Mouse (Mus musculus) CH12.LX (cell line): ENCODE measurements at regions not wholly inside any gene's neighbourhood (a gene's known extent, or its start where the extent isn't known, plus 50 kb on each side); places are given as distances from the start of the nearest gene placed in this dataset.

Experiments used
- DNase-seq: peaks from one replicate; pipeline ENCODE4 v3.0.0-alpha.2; 2013; ENCODE audit errors: extremely low read depth
- H3K27ac ChIP-seq: 2 replicates; pipeline ENCODE4 v1.5.1; 2012; ENCODE audit warnings: low read depth, mild to moderate bottlenecking, control low read depth, moderate library complexity; ENCODE audit not compliant: insufficient read depth
- H3K27me3 ChIP-seq: replicated peaks from 2 replicates; pipeline ENCODE3; 2012; ENCODE audit warnings: inconsistent platforms
- H3K36me3 ChIP-seq, 2 experiments: replicated peaks in 1 of 2; 2 replicates each; pipeline versions ENCODE3 to v1.6.1; 2012; ENCODE audit warnings: inconsistent platforms in 1 of 2, low read length in 1 of 2, mild to moderate bottlenecking in 1 of 2, mixed read lengths in 1 of 2, moderate library complexity in 1 of 2; ENCODE audit not compliant: control insufficient read depth in 1 of 2, insufficient read depth in 1 of 2
- H3K4me1 ChIP-seq, 2 experiments: 2 replicates each; pipeline ENCODE4 v1.6.1; 2012; ENCODE audit warnings: inconsistent platforms in 1 of 2, moderate library complexity in 1 of 2; ENCODE audit not compliant: insufficient read depth in 2 of 2, control insufficient read depth in 1 of 2
- H3K4me2 ChIP-seq: 2 replicates; pipeline ENCODE4 v1.6.1; 2012; ENCODE audit warnings: low read depth, mild to moderate bottlenecking, control low read depth; ENCODE audit not compliant: poor library complexity, insufficient read depth, severe bottlenecking
- H3K4me3 ChIP-seq, 3 experiments: fragments of 150-350 bp in 1 of 3; sonication (generic) in 1 of 3; replicated peaks in 1 of 3; 2 replicates each; pipeline versions ENCODE3 to v1.5.1; 2011 to 2012; ENCODE audit warnings: low read depth in 2 of 3, low read length in 2 of 3, mild to moderate bottlenecking in 2 of 3, moderate library complexity in 2 of 3, control low read depth in 1 of 3, improper control_type of control experiment in 1 of 3, inconsistent platforms in 1 of 3, mixed read lengths in 1 of 3; ENCODE audit not compliant: poor library complexity in 1 of 3
- H3K79me2 ChIP-seq: replicated peaks from 2 replicates; pipeline ENCODE4 v1.6.1; 2012; ENCODE audit warnings: mild to moderate bottlenecking, moderate library complexity; ENCODE audit not compliant: control insufficient read depth, poor library complexity, insufficient read depth, severe bottlenecking; ENCODE audit errors: extremely low read depth
- H3K9ac ChIP-seq: 2 replicates; pipeline ENCODE4 v1.6.1; 2012; ENCODE audit warnings: low read depth, mild to moderate bottlenecking, control low read depth, moderate library complexity; ENCODE audit not compliant: insufficient read depth
- H3K9me3 ChIP-seq: replicated peaks from 2 replicates; pipeline ENCODE3; 2012; ENCODE audit warnings: low read length, inconsistent platforms, mixed read lengths
- CHD2 ChIP-seq: IDR thresholded peaks from 2 replicates; pipeline ENCODE4 v1.6.1; 2011; ENCODE audit warnings: low read length, improper control_type of control experiment
- E2F4 ChIP-seq: IDR thresholded peaks from 2 replicates; pipeline ENCODE4 v1.6.1; 2011; ENCODE audit warnings: low read depth, low read length, improper control_type of control experiment; ENCODE audit not compliant: insufficient replicate concordance
- ELF1 ChIP-seq: IDR thresholded peaks from 2 replicates; pipeline ENCODE4 v1.6.1; 2014; ENCODE audit warnings: low read depth, mild to moderate bottlenecking, inconsistent platforms, low read length, improper control_type of control experiment
- EP300 ChIP-seq: IDR thresholded peaks from 2 replicates; pipeline ENCODE4 v1.6.1; 2011; ENCODE audit warnings: low read length, improper control_type of control experiment
- HCFC1 ChIP-seq: IDR thresholded peaks from 2 replicates; pipeline ENCODE4 v1.6.1; 2012; ENCODE audit warnings: low read depth, mild to moderate bottlenecking, inconsistent platforms, low read length, improper control_type of control experiment
- IRF4 ChIP-seq: IDR thresholded peaks from 2 replicates; pipeline ENCODE4 v1.6.1; 2014; ENCODE audit warnings: low read depth, mild to moderate bottlenecking, inconsistent platforms, low read length, improper control_type of control experiment
- JUN ChIP-seq: IDR thresholded peaks from 2 replicates; pipeline ENCODE4 v1.6.1; 2011; ENCODE audit warnings: low read depth, mild to moderate bottlenecking, low read length, improper control_type of control experiment, moderate library complexity; ENCODE audit not compliant: insufficient read depth
- JUND ChIP-seq: conservative IDR thresholded peaks from 2 replicates; pipeline ENCODE4 v1.6.1; 2011; ENCODE audit warnings: low read depth, low read length, improper control_type of control experiment
- KAT2A ChIP-seq: IDR thresholded peaks from 2 replicates; pipeline ENCODE4 v1.6.1; 2012; ENCODE audit warnings: low read length, improper control_type of control experiment, inconsistent platforms; ENCODE audit not compliant: insufficient replicate concordance
- MAZ ChIP-seq: IDR thresholded peaks from 2 replicates; pipeline ENCODE4 v1.6.1; 2012; ENCODE audit warnings: low read depth, mild to moderate bottlenecking, inconsistent platforms, low read length, improper control_type of control experiment, moderate library complexity
- NRF1 ChIP-seq: IDR thresholded peaks from 2 replicates; pipeline ENCODE4 v1.6.1; 2014; ENCODE audit warnings: low read depth, mild to moderate bottlenecking, inconsistent platforms, low read length, improper control_type of control experiment, moderate library complexity
- POLR2AphosphoS2 ChIP-seq: IDR thresholded peaks from 2 replicates; pipeline ENCODE4 v1.6.1; 2011; ENCODE audit warnings: low read depth, low read length, improper control_type of control experiment
- RAD21 ChIP-seq: IDR thresholded peaks from 2 replicates; pipeline ENCODE4 v1.6.1; 2011; ENCODE audit warnings: low read depth, mild to moderate bottlenecking, low read length, improper control_type of control experiment, moderate library complexity
- RCOR1 ChIP-seq: conservative IDR thresholded peaks from 2 replicates; pipeline ENCODE4 v1.6.1; 2012; ENCODE audit warnings: low read depth, mild to moderate bottlenecking, inconsistent platforms, low read length, improper control_type of control experiment
- TBP ChIP-seq: conservative IDR thresholded peaks from 2 replicates; pipeline ENCODE4 v1.6.1; 2011; ENCODE audit warnings: low read depth, low read length, improper control_type of control experiment
- TCF12 ChIP-seq: IDR thresholded peaks from 2 replicates; pipeline ENCODE4 v1.6.1; 2014; ENCODE audit warnings: low read depth, mild to moderate bottlenecking, inconsistent platforms, low read length, improper control_type of control experiment
- ZC3H11A ChIP-seq: IDR thresholded peaks from 2 replicates; pipeline ENCODE4 v1.6.1; 2012; ENCODE audit warnings: low read depth, mild to moderate bottlenecking, inconsistent platforms, low read length, improper control_type of control experiment
- ZMIZ1 ChIP-seq: IDR thresholded peaks from 2 replicates; pipeline ENCODE4 v1.6.1; 2012; ENCODE audit warnings: low read depth, mild to moderate bottlenecking, inconsistent platforms, low read length, improper control_type of control experiment
- ZNF384 ChIP-seq: IDR thresholded peaks from 2 replicates; pipeline ENCODE4 v1.6.1; 2012; ENCODE audit warnings: low read depth, low read length, improper control_type of control experiment, inconsistent platforms
- dilution Hi-C: fragments of 300-500 bp; cut with MboI; formaldehyde crosslinking; loops from 2 replicates; pipeline ENCODE4 v1.14.3; 2020; ENCODE audit warnings: low sequenced_read_pairs; ENCODE audit not compliant: extremely low pct_unique_long_range_greater_than_20kb, extremely low pct_ligation_motif_present
- in situ Hi-C: fragments of 300-500 bp; cut with MboI; formaldehyde crosslinking; loops from 3 replicates; pipeline ENCODE4 v1.14.3; 2019; ENCODE audit warnings: low sequenced_read_pairs, low pct_ligation_motif_present, low pct_unique_long_range_greater_than_20kb, mixed read lengths

GRCm38 (mm10) chr2:115095351-115095750 is 440.6 kb upstream of the Dph6 start:
- Histone ChIP-seq H3K4me2 (no peak overlapping the region), H3K79me2 (no peaks in the 10 kb centered on the region), H3K4me1 (no peaks in the 10 kb centered on the region), H3K9ac (no peak overlapping the region), H3K27ac (no peak overlapping the region), H3K4me3 (no peak overlapping the region), H3K36me3 (no peaks in the 10 kb centered on the region), H3K9me3 (no peaks in the 10 kb centered on the region), H3K27me3 (no peaks in the 10 kb centered on the region)
- dilution Hi-C loops (no loop called here), in situ Hi-C loops (no loop called here)
- no peak for TF ChIP-seq ZC3H11A
- DNase-seq = no peak

- Histone ChIP-seq H3K79me2 (no peaks in the 10 kb centered on the region), H3K36me3 (no peaks in the 10 kb centered on the region), H3K4me2 (no peak overlapping the region), H3K27ac (no peak overlapping the region), H3K4me3 (no peak overlapping the region), H3K27me3 (no peaks in the 10 kb centered on the region), H3K4me1 (no peaks in the 10 kb centered on the region), H3K9ac (no peak overlapping the region), H3K9me3 (no peaks in the 10 kb centered on the region)
- DNase-seq = no peak
- in situ Hi-C loops = no loop called here
- dilution Hi-C loops = no loop called here
- no peak for TF ChIP-seq POLR2AphosphoS2
- TF ChIP-seq HCFC1 = no peak
- no peak for TF ChIP-seq ZNF384
- TF ChIP-seq EP300 = no peak
- no peak for TF ChIP-seq JUND
- TF ChIP-seq TCF12 = no peak
- TF ChIP-seq NRF1 = no peak
Measured at GRCm38 (mm10) chr2:115101501-115101900, 446.7 kb upstream of the Dph6 start.

- H3K27me3 ChIP-seq = no peaks in the 10 kb centered on the region
- in situ Hi-C loops (no loop called here), dilution Hi-C loops (no loop called here)
- H3K4me3 ChIP-seq = no peak overlapping the region
- H3K9ac ChIP-seq = no peak overlapping the region
- TF ChIP-seq ELF1 (no peak), JUN (no peak), RCOR1 (no peak), IRF4 (no peak), MAZ (no peak), ZC3H11A (no peak), RAD21 (no peak), CHD2 (no peak), KAT2A (no peak), E2F4 (no peak), ZMIZ1 (no peak), TBP (no peak)
- no peaks in the 10 kb centered on the region for H3K36me3 ChIP-seq
- H3K9me3 ChIP-seq = no peaks in the 10 kb centered on the region
- no peaks in the 10 kb centered on the region for H3K79me2 ChIP-seq
- no peaks in the 10 kb centered on the region for H3K4me1 ChIP-seq
- no peak overlapping the region for H3K4me2 ChIP-seq
- no peak overlapping the region for H3K27ac ChIP-seq
- no peak for DNase-seq
Measured at GRCm38 (mm10) chr2:115119429-115120205, 461.9 kb upstream of the BC052040 start.
